Mouse (Mus musculus): ENCODE data around the gene Sfmbt1. TPM values are rescaled to one million over a fixed set of nuclear protein-coding genes. Genes with fewer than 3 reads are reported as not detected.

Sfmbt1 gene
- total and polyA plus RNA-seq, 2 experiments from 2014 or later = 9.7 to 13.4 TPM

GRCm38 (mm10) chr14:30869391-30869801 lies 154.7 kb downstream of the Sfmbt1 start:
- DNase-seq (ENCODE audit: low spot score) (no peak), ATAC-seq (no peak)
- WGBS = 88% methylated on average over 8 of the region's 8 CpGs
- Histone ChIP-seq H3K9me3 (ENCODE audit: low read length) (no peaks in the 10 kb centered on the region), H3K27me3 (ENCODE audit: insufficient read depth, low read length) (no peaks in the 10 kb centered on the region), H3K9ac (replicated peaks; ENCODE audit: low read length) (no peak overlapping the region), H3K4me1 (ENCODE audit: insufficient read depth, low read length) (no peaks in the 10 kb centered on the region), H3K4me3 (ENCODE audit: low read length) (no peak overlapping the region), H3K36me3 (ENCODE audit: insufficient read depth, low read length) (peaks cover 34% of the 10 kb centered on the region), H3K27ac (no peak overlapping the region), H3K4me2 (ENCODE audit: low read depth, low read length) (no peak overlapping the region)
- TF ChIP-seq CTCF (IDR thresholded peaks at IDR 0.05; ENCODE audit: low read depth) = no peak

DNA sequence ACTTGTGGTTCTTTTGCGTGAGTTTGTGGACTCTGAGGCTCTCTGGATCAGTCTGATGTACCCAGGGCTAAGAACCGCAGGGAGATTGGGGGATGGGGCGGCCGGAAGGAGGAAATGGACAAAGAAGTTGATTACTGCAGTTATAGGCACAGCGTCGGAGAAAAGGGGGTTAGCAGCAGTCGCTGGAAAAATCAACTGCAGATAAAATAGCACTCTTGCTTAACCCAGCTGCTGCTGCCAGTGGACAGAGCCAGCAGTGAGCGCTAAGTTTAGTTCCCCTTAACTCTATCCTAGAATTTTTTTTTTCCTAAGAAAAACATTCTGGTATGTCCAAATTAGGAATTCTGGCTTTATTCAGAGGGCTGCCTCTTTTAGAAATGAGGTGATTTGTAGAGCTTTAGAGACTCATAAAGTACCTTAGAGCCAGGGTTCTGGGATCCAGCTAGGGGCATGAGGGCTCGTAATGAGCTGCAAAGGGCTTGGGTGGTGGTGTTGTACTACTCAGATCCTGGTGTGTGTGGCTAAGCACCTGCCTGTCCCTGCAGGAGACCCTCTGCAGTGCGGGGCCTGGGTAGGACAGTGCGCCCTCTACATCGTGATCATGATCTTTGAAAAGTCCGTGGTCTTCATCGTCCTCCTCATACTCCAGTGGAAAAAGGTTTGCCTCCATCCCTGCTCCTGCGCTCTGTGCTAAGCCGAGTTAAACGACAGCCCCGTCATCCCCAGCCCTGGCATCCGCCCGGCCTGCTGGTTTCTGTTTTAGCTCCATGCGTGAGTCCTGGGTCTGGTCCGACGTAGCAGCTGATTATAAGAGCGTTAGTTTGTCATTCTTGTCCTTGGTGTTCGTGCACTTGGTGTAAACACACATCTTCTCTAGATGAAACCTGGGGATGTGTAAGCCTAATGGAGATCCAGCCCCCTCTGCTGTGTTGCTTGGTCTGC lies 155.8 kb downstream of the Sfmbt1 start:
- no peak for ATAC-seq
- DNase-seq (ENCODE audit: low spot score) = no peak
- Histone ChIP-seq H3K27ac (no peak overlapping the region), H3K9me3 (ENCODE audit: low read length) (no peaks in the 10 kb centered on the region), H3K4me2 (ENCODE audit: low read depth, low read length) (no peak overlapping the region), H3K9ac (replicated peaks; ENCODE audit: low read length) (no peak overlapping the region), H3K36me3 (ENCODE audit: insufficient read depth, low read length) (peaks cover 28% of the 10 kb centered on the region), H3K27me3 (ENCODE audit: insufficient read depth, low read length) (no peaks in the 10 kb centered on the region), H3K4me3 (ENCODE audit: low read length) (no peak overlapping the region), H3K4me1 (ENCODE audit: insufficient read depth, low read length) (no peaks in the 10 kb centered on the region)
- 90% methylated on average over 25 of the region's 25 CpGs for WGBS
- no peak for TF ChIP-seq CTCF (IDR thresholded peaks at IDR 0.05; ENCODE audit: low read depth)

Other genes with a start within 250 kb of the Sfmbt1 start
- gene Dcp1a, start 235.3 kb upstream of the Sfmbt1 start, total RNA-seq (2014; rRNA removed) = 23.5 and 23.6 TPM in 2 replicates
- gene Dcp1a, start 235.3 kb upstream of the Sfmbt1 start, polyA plus RNA-seq (2015; fragmentation: Nextera tagmentation; extraction: Ambion mirVana) = 9.9 and 10.9 TPM in 2 replicates
- 22.0 and 27.6 TPM in 2 replicates for gene Cacna1d, start 223.4 kb upstream of the Sfmbt1 start, total RNA-seq (2014; rRNA removed)
- 6.1 and 6.9 TPM in 2 replicates for gene Cacna1d, start 223.4 kb upstream of the Sfmbt1 start, polyA plus RNA-seq (2015; fragmentation: Nextera tagmentation; extraction: Ambion mirVana)
- 388 and 429 TPM in 2 replicates for gene Tkt, start 166.5 kb upstream of the Sfmbt1 start, total RNA-seq (2014; rRNA removed)
- gene Tkt, start 166.5 kb upstream of the Sfmbt1 start, polyA plus RNA-seq (2015; fragmentation: Nextera tagmentation; extraction: Ambion mirVana) = 248 and 258 TPM in 2 replicates
- gene Prkcd, start 88.6 kb upstream of the Sfmbt1 start, total RNA-seq (2014; rRNA removed) = 26.2 and 26.8 TPM in 2 replicates
- gene Prkcd, start 88.6 kb upstream of the Sfmbt1 start, polyA plus RNA-seq (2015; fragmentation: Nextera tagmentation; extraction: Ambion mirVana) = 19.6 and 20.4 TPM in 2 replicates
- 11.4 and 18.2 TPM in 2 replicates for gene Rft1, start 60.5 kb upstream of the Sfmbt1 start, total RNA-seq (2014; rRNA removed)
- gene Rft1, start 60.5 kb upstream of the Sfmbt1 start, polyA plus RNA-seq (2015; fragmentation: Nextera tagmentation; extraction: Ambion mirVana) = 10.0 and 10.1 TPM in 2 replicates
- gene Tmem110, start 110.7 kb downstream of the Sfmbt1 start, total RNA-seq (2014; rRNA removed) = 14.6 and 15.2 TPM in 2 replicates
- gene Tmem110, start 110.7 kb downstream of the Sfmbt1 start, polyA plus RNA-seq (2015; fragmentation: Nextera tagmentation; extraction: Ambion mirVana) = 12.8 and 14.6 TPM in 2 replicates
- 1.1 and 3.2 TPM in 2 replicates for gene Mustn1, start 164.4 kb downstream of the Sfmbt1 start, total RNA-seq (2014; rRNA removed)
- gene Mustn1, start 164.4 kb downstream of the Sfmbt1 start, polyA plus RNA-seq (2015; fragmentation: Nextera tagmentation; extraction: Ambion mirVana) = 1.2 and 1.9 TPM in 2 replicates
- gene Itih4, start 171.6 kb downstream of the Sfmbt1 start, total RNA-seq (2014; rRNA removed) = 0.05 and 0.07 TPM in 2 replicates
- not detected in 2 replicates for gene Itih4, start 171.6 kb downstream of the Sfmbt1 start, polyA plus RNA-seq (2015; fragmentation: Nextera tagmentation; extraction: Ambion mirVana)
- 8.6 and 14.1 TPM in 2 replicates for gene Itih3, start 208.9 kb downstream of the Sfmbt1 start, total RNA-seq (2014; rRNA removed)
- gene Itih3, start 208.9 kb downstream of the Sfmbt1 start, polyA plus RNA-seq (2015; fragmentation: Nextera tagmentation; extraction: Ambion mirVana) = 8.2 and 10.1 TPM in 2 replicates
- not detected in 2 replicates for gene Itih1, start 228.4 kb downstream of the Sfmbt1 start, total RNA-seq (2014; rRNA removed)
- not detected in 2 replicates for gene Itih1, start 228.4 kb downstream of the Sfmbt1 start, polyA plus RNA-seq (2015; fragmentation: Nextera tagmentation; extraction: Ambion mirVana)
- 8.4 and 13.3 TPM in 2 replicates for gene Nek4, start 236.5 kb downstream of the Sfmbt1 start, total RNA-seq (2014; rRNA removed)
- gene Nek4, start 236.5 kb downstream of the Sfmbt1 start, polyA plus RNA-seq (2015; fragmentation: Nextera tagmentation; extraction: Ambion mirVana) = 11.8 and 12.8 TPM in 2 replicates